Mouse (Mus musculus): Measurements from ENCODE around the gene Mctp1. TPM values are rescaled to one million over a fixed set of nuclear protein-coding genes. Genes with fewer than 3 reads are reported as not detected.

The Mctp1 gene
- total RNA-seq, 2 experiments from 2014 or later = 3.7 to 4.5 TPM

GRCm38 (mm10) chr13:76597005-76597404 is 212.7 kb downstream of the Mctp1 start:
- DNase-seq (ENCODE audit: low spot score in 2 of 2) = no peak

GRCm38 (mm10) chr13:76609425-76609824 is 225.1 kb downstream of the Mctp1 start:
- DNase-seq (ENCODE audit: low spot score in 2 of 2) = no peak

- no peak for DNase-seq (ENCODE audit: low spot score in 2 of 2)
Observed at GRCm38 (mm10) chr13:76611499-76611898, 227.2 kb downstream of the Mctp1 start.

GRCm38 (mm10) chr13:76620111-76620510 is 235.8 kb downstream of the Mctp1 start:
- DNase-seq (ENCODE audit: low spot score in 2 of 2) = no peak

GRCm38 (mm10) chr13:76620525-76620924 is 236.2 kb downstream of the Mctp1 start:
- DNase-seq (ENCODE audit: low spot score in 2 of 2) = no peak

GRCm38 (mm10) chr13:76633707-76634106 is 249.4 kb downstream of the Mctp1 start:
- no peak for DNase-seq (ENCODE audit: low spot score in 2 of 2)

- DNase-seq (ENCODE audit: low spot score in 2 of 2) = no peak
Observed at GRCm38 (mm10) chr13:76638282-76638681, 253.9 kb downstream of the Mctp1 start.

- DNase-seq (ENCODE audit: low spot score in 2 of 2) = no peak
Observed at GRCm38 (mm10) chr13:76659523-76659922, 275.2 kb downstream of the Mctp1 start.

GRCm38 (mm10) chr13:76681286-76681685 is 297.0 kb downstream of the Mctp1 start:
- DNase-seq (ENCODE audit: low spot score in 2 of 2) = no peak

GRCm38 (mm10) chr13:76689349-76689748 is 305.0 kb downstream of the Mctp1 start:
- no peak for DNase-seq (ENCODE audit: low spot score in 2 of 2)

- DNase-seq (ENCODE audit: low spot score in 2 of 2) = no peak
Observed at GRCm38 (mm10) chr13:76690143-76690542, 305.8 kb downstream of the Mctp1 start.

GRCm38 (mm10) chr13:76690697-76691096 is 306.4 kb downstream of the Mctp1 start:
- no peak for DNase-seq (ENCODE audit: low spot score in 2 of 2)

- DNase-seq (ENCODE audit: low spot score in 2 of 2) = no peak
Observed at GRCm38 (mm10) chr13:76734013-76734412, 349.7 kb downstream of the Mctp1 start.

- DNase-seq (ENCODE audit: low spot score in 2 of 2) = no peak
Observed at GRCm38 (mm10) chr13:76750663-76751429, 366.5 kb downstream of the Mctp1 start.

GRCm38 (mm10) chr13:76759832-76760490 is 375.6 kb downstream of the Mctp1 start:
- DNase-seq (ENCODE audit: low spot score in 2 of 2) = no peak

- no peak for DNase-seq (ENCODE audit: low spot score in 2 of 2)
Observed at GRCm38 (mm10) chr13:76799662-76800061, 415.3 kb downstream of the Mctp1 start.

GRCm38 (mm10) chr13:76801126-76801632 is 416.8 kb downstream of the Mctp1 start:
- no peak for DNase-seq (ENCODE audit: low spot score in 2 of 2)

- no peak for DNase-seq (ENCODE audit: low spot score in 2 of 2)
Observed at GRCm38 (mm10) chr13:76802051-76802728, 417.9 kb downstream of the Mctp1 start.

GRCm38 (mm10) chr13:76802926-76803325 is 418.6 kb downstream of the Mctp1 start:
- DNase-seq (ENCODE audit: low spot score in 2 of 2) = no peak

- no peak for DNase-seq (ENCODE audit: low spot score in 2 of 2)
Observed at GRCm38 (mm10) chr13:76803799-76804198, 419.5 kb downstream of the Mctp1 start.

GRCm38 (mm10) chr13:76808871-76809390 is 424.6 kb downstream of the Mctp1 start:
- no peak for DNase-seq (ENCODE audit: low spot score in 2 of 2)

GRCm38 (mm10) chr13:76809802-76810201 is 425.5 kb downstream of the Mctp1 start:
- DNase-seq (ENCODE audit: low spot score in 2 of 2) = no peak
